Mouse (Mus musculus) forebrain, embryonic 14.5 days (tissue): ENCODE measurements around the gene Mta3. TPM values are rescaled to one million over a fixed set of nuclear protein-coding genes. Genes with fewer than 3 reads are reported as not detected.
A peak's percentile ranks its signal among the peaks of the same experiment; 100 is the strongest.

Source experiments
- ATAC-seq: fragments of 200-750 bp; cut with Nextera tagmentation; 2 replicates; pipeline ENCODE4 v1.8.0; 2017; ENCODE audit warnings: mild to moderate bottlenecking, moderate library complexity
- DNase-seq: peaks from one replicate; pipeline ENCODE4 v3.0.0-alpha.2; 2015; ENCODE audit warnings: low spot score
- H3K27ac ChIP-seq: fragments of 300-500 bp; sonication (generic); 2 replicates; pipeline ENCODE4 v1.5.1; 2014; ENCODE audit warnings: low read depth, mild to moderate bottlenecking, control low read depth, low read length, moderate library complexity
- H3K27me3 ChIP-seq: fragments of 300-500 bp; sonication (generic); replicated peaks from 2 replicates; pipeline ENCODE4 v1.6.1; 2014; ENCODE audit warnings: low read length, control low read depth, mixed read lengths; ENCODE audit not compliant: control insufficient read depth, insufficient read depth
- H3K36me3 ChIP-seq: fragments of 300-500 bp; sonication (generic); 2 replicates; pipeline ENCODE4 v1.6.1; 2014; ENCODE audit warnings: low read length, control low read depth; ENCODE audit not compliant: control insufficient read depth, insufficient read depth
- H3K4me1 ChIP-seq: fragments of 300-500 bp; sonication (generic); 2 replicates; pipeline ENCODE4 v1.6.1; 2014; ENCODE audit warnings: antibody characterized with exemption, low read length, control low read depth; ENCODE audit not compliant: control insufficient read depth, insufficient read depth
- H3K4me2 ChIP-seq: fragments of 300-500 bp; sonication (generic); 2 replicates; pipeline ENCODE4 v1.6.1; 2014; ENCODE audit warnings: mild to moderate bottlenecking, control low read depth, low read length
- H3K4me3 ChIP-seq: fragments of 300-500 bp; sonication (generic); 2 replicates; pipeline ENCODE4 v1.5.1; 2014; ENCODE audit warnings: low read depth, low read length, control low read depth
- H3K9ac ChIP-seq: fragments of 300-500 bp; sonication (generic); 2 replicates; pipeline ENCODE4 v1.6.1; 2014; ENCODE audit warnings: mild to moderate bottlenecking, low read length, control low read depth, moderate library complexity
- H3K9me3 ChIP-seq: fragments of 300-500 bp; sonication (generic); replicated peaks from 2 replicates; pipeline ENCODE4 v1.6.1; 2016; ENCODE audit warnings: low read length, control low read depth, mixed read lengths; ENCODE audit not compliant: control insufficient read depth
- WGBS: fragments of 180-500 bp; shearing (Covaris S2); extraction: QIAGEN DNeasy Blood & Tissue Kit; methylation state at CpG from one replicate; pipeline ENCODE4 v1.1.7; 2014; 5-methylcytosine and 5-hydroxymethylcytosine counted together
- polyA plus RNA-seq: library from polyadenylated mRNA; unstranded; fragments of >200 nt; fragmentation: Nextera tagmentation; extraction: Ambion mirVana; gene quantifications from 2 replicates; pipeline ENCODE4 v1.2.1, GENCODE M21; 2014

Gene Mta3
- polyA plus RNA-seq, 1 experiment from 2014 or later, result 26.5 TPM

GRCm38 (mm10) chr17:83849081-83849675 lies 143.2 kb downstream of the Mta3 start:
- Histone ChIP-seq H3K4me1 (0 out of 2 replicates have a peak, but pooled peaks cover 2% of the 10 kb centered on the region), H3K27me3 (no peaks in the 10 kb centered on the region), H3K4me2 (no peak overlapping the region), H3K36me3 (no peaks in the 10 kb centered on the region), H3K9me3 (no peaks in the 10 kb centered on the region), H3K27ac (no peak overlapping the region), H3K9ac (no peak overlapping the region), H3K4me3 (no peak overlapping the region)
- 29% methylated on average over 12 of the region's 12 CpGs for WGBS
- DNase-seq (peak; percentile 48), ATAC-seq (peak; percentile 52)

GRCm38 (mm10) chr17:83849717-83850116 lies 143.8 kb downstream of the Mta3 start:
- DNase-seq (no peak), ATAC-seq (no peak; the same call in 1 of the 2 replicates)
- Histone ChIP-seq H3K27me3 (no peaks in the 10 kb centered on the region), H3K36me3 (no peaks in the 10 kb centered on the region), H3K9ac (no peak overlapping the region), H3K27ac (no peak overlapping the region), H3K9me3 (no peaks in the 10 kb centered on the region), H3K4me2 (no peak overlapping the region), H3K4me3 (no peak overlapping the region), H3K4me1 (0 out of 2 replicates have a peak, but pooled peaks cover 2% of the 10 kb centered on the region)
- 83% methylated on average over 5 of the region's 5 CpGs for WGBS

- H3K4me1 ChIP-seq, result 0 out of 2 replicates have a peak, but pooled peaks cover 2% of the 10 kb centered on the region
- no peak overlapping the region for H3K9ac ChIP-seq
- peak; percentile 40; the same call in 1 of the 2 replicates for ATAC-seq
- no peak overlapping the region for H3K4me3 ChIP-seq
- H3K27ac ChIP-seq, result no peak overlapping the region
- 18% methylated on average over 9 of the region's 9 CpGs for WGBS
- peak; percentile 89 for DNase-seq
- H3K4me2 ChIP-seq, result no peak overlapping the region
- H3K27me3 ChIP-seq, result no peaks in the 10 kb centered on the region
- H3K9me3 ChIP-seq, result no peaks in the 10 kb centered on the region
- no peaks in the 10 kb centered on the region for H3K36me3 ChIP-seq
Observed at GRCm38 (mm10) chr17:83850458-83850857, 144.5 kb downstream of the Mta3 start.

GRCm38 (mm10) chr17:83850864-83851263 lies 144.9 kb downstream of the Mta3 start:
- H3K4me1 ChIP-seq, result 0 out of 2 replicates have a peak, but pooled peaks cover 2% of the 10 kb centered on the region
- no peak overlapping the region for H3K9ac ChIP-seq
- no peaks in the 10 kb centered on the region for H3K9me3 ChIP-seq
- DNase-seq (no peak), ATAC-seq (no peak; the same call in 1 of the 2 replicates)
- H3K27ac ChIP-seq, result no peak overlapping the region
- no peaks in the 10 kb centered on the region for H3K36me3 ChIP-seq
- H3K4me2 ChIP-seq, result no peak overlapping the region
- H3K27me3 ChIP-seq, result no peaks in the 10 kb centered on the region
- WGBS, result 79% methylated on average over 5 of the region's 5 CpGs
- no peak overlapping the region for H3K4me3 ChIP-seq

GRCm38 (mm10) chr17:83853831-83854230 lies 147.9 kb downstream of the Mta3 start:
- Histone ChIP-seq H3K9ac (no peak overlapping the region), H3K27ac (no peak overlapping the region), H3K4me2 (no peak overlapping the region), H3K4me1 (0 out of 2 replicates have a peak, but pooled peaks cover 2% of the 10 kb centered on the region), H3K4me3 (no peak overlapping the region), H3K27me3 (no peaks in the 10 kb centered on the region), H3K9me3 (no peaks in the 10 kb centered on the region), H3K36me3 (no peaks in the 10 kb centered on the region)
- no peak for ATAC-seq
- WGBS, result 54% methylated on average over 3 of the region's 3 CpGs
- no peak for DNase-seq

- no peaks in the 10 kb centered on the region for H3K36me3 ChIP-seq
- 0 out of 2 replicates have a peak, but pooled peaks have one; percentile 22 for ATAC-seq
- whole genome bisulfite sequencing, result 52% methylated on average over 12 of the region's 12 CpGs
Observed at GRCm38 (mm10) chr17:83854284-83854918, 148.4 kb downstream of the Mta3 start.

GRCm38 (mm10) chr17:83858413-83858812 lies 152.4 kb downstream of the Mta3 start:
- Histone ChIP-seq H3K27ac (no peak overlapping the region), H3K4me1 (peaks cover 4% of the 10 kb centered on the region; the same call in 1 of the 2 replicates), H3K9ac (no peak overlapping the region), H3K27me3 (no peaks in the 10 kb centered on the region), H3K4me2 (no peak overlapping the region), H3K4me3 (no peak overlapping the region), H3K36me3 (no peaks in the 10 kb centered on the region), H3K9me3 (no peaks in the 10 kb centered on the region)
- DNase-seq, result no peak
- ATAC-seq, result no peak
- 86% methylated on average over 7 of the region's 7 CpGs for WGBS

More at GRCm38 (mm10) chr17:83854284-83854918, 148.4 kb downstream of the Mta3 start:
- Histone ChIP-seq H3K27me3 (no peaks in the 10 kb centered on the region), H3K9ac (no peak overlapping the region), H3K4me2 (no peak overlapping the region), H3K27ac (no peak overlapping the region), H3K4me1 (no peaks in the 10 kb centered on the region), H3K9me3 (no peaks in the 10 kb centered on the region), H3K4me3 (no peak overlapping the region)
- no peak for DNase-seq

GRCm38 (mm10) chr17:83859639-83860038 lies 153.7 kb downstream of the Mta3 start:
- WGBS, result 82% methylated on average over 4 of the region's 4 CpGs
- H3K4me2 ChIP-seq, result no peak overlapping the region
- no peak for ATAC-seq

GRCm38 (mm10) chr17:83860224-83860623 lies 154.3 kb downstream of the Mta3 start:
- H3K27me3 ChIP-seq, result no peaks in the 10 kb centered on the region
- WGBS, result 83% methylated on average over 7 of the region's 7 CpGs
- H3K36me3 ChIP-seq, result no peaks in the 10 kb centered on the region
- peaks cover 4% of the 10 kb centered on the region; the same call in 1 of the 2 replicates for H3K4me1 ChIP-seq
- DNase-seq (no peak), ATAC-seq (no peak)
- no peak overlapping the region for H3K4me3 ChIP-seq
- no peak overlapping the region for H3K9ac ChIP-seq
- H3K27ac ChIP-seq, result no peak overlapping the region
- H3K4me2 ChIP-seq, result no peak overlapping the region
- H3K9me3 ChIP-seq, result no peaks in the 10 kb centered on the region

More at GRCm38 (mm10) chr17:83859639-83860038, 153.7 kb downstream of the Mta3 start:
- H3K4me1 ChIP-seq, result peaks cover 4% of the 10 kb centered on the region; the same call in 1 of the 2 replicates
- H3K4me3 ChIP-seq, result no peak overlapping the region
- H3K27ac ChIP-seq, result no peak overlapping the region
- H3K9me3 ChIP-seq, result no peaks in the 10 kb centered on the region
- no peak for DNase-seq
- H3K9ac ChIP-seq, result no peak overlapping the region
- H3K36me3 ChIP-seq, result no peaks in the 10 kb centered on the region
- H3K27me3 ChIP-seq, result no peaks in the 10 kb centered on the region
